Mouse (Mus musculus) left cerebral cortex, postnatal 36 days (tissue): ENCODE measurements around the gene Wdr74. TPM values are rescaled to one million over a fixed set of nuclear protein-coding genes. Genes with fewer than 3 reads are reported as not detected.
A peak's percentile ranks its signal among the peaks of the same experiment; 100 is the strongest.

Experiments
- DNase-seq, 2 experiments: peaks; one replicate each; pipeline ENCODE4 v3.0.0; 2021 to 2022; ENCODE audit warnings: low spot score in 2 of 2, mixed read lengths in 1 of 2
- intact Hi-C: fragments of 180-260 bp; cut with DNase I; formaldehyde crosslinking; loops from one replicate; pipeline ENCODE4 v1.15.1; 2025
- microRNA-seq: library from miRNA; unstranded; fragments of <30 nt; microRNA quantifications from one replicate; pipeline ENCODE4 v1.2.0, GENCODE M21; 2022
- total RNA-seq, 2 experiments: library from RNA; stranded (reverse); gene quantifications; 2 replicates each; pipeline ENCODE4 v1.2.3; 2021

Wdr74 gene
- total RNA-seq, 2 experiments from 2014 or later = 50.8 to 55.2 TPM

GRCm38 (mm10) chr19:8786008-8786781, 50.6 kb downstream of the Wdr74 start, which contains the start of gene Taf6l:
Taf6l (minus strand) TSS chr19:8786417.
- intact Hi-C loops = no loop called here
- peak; percentile 89 to 90 for DNase-seq

GRCm38 (mm10) chr19:8788521-8788920, 52.9 kb downstream of the Wdr74 start:
- intact Hi-C loops = no loop called here
- DNase-seq = no peak

- intact Hi-C loops = no loop called here
- DNase-seq = peak; percentile 13 to 23
Measured at GRCm38 (mm10) chr19:8789171-8789570, 53.5 kb downstream of the Wdr74 start.

- DNase-seq = peak in 1 of 2 experiments; percentile 23
Measured at GRCm38 (mm10) chr19:8790171-8790570, 54.5 kb downstream of the Wdr74 start.

More at GRCm38 (mm10) chr19:8790171-8790570, 54.5 kb downstream of the Wdr74 start:
- intact Hi-C loops = no loop called here

Small RNA genes within 50 kb of the gene (microRNA-seq; reads per million reads assigned to microRNA genes)
- not detected for gene Mir6992

Other genes with a start within 250 kb of the Wdr74 start
- gene Slc22a8, start 144.6 kb upstream of the Wdr74 start, total RNA-seq = 10 to 100 TPM; 10.7 to 14.3 TPM
- gene Slc22a6, start 117.8 kb upstream of the Wdr74 start, total RNA-seq = 1 to 10 TPM; 5.0 to 6.0 TPM
- 100 to 1,000 TPM; 157 to 166 TPM for gene Chrm1, start 72.0 kb upstream of the Wdr74 start, total RNA-seq
- gene Slc3a2, start 12.5 kb upstream of the Wdr74 start, total RNA-seq = 100 to 1,000 TPM; 151 to 173 TPM
- gene 1700092M07Rik, start 4.9 kb downstream of the Wdr74 start, total RNA-seq = 1 to 10 TPM in 1 of 2 experiments, not detected in 1; 3.4 TPM
- 10 to 100 TPM; 57.9 to 81.8 TPM for gene Stx5a, start 5.6 kb downstream of the Wdr74 start, total RNA-seq
- gene Nxf1, start 21.2 kb downstream of the Wdr74 start, total RNA-seq = 10 to 100 TPM; 68.5 to 99.7 TPM
- gene Tmem223, start 35.2 kb downstream of the Wdr74 start, total RNA-seq = 10 to 100 TPM; 68.5 to 75.9 TPM
- gene Tmem179b, start 38.6 kb downstream of the Wdr74 start, total RNA-seq = 10 to 100 TPM in 1 of 2 experiments, 1 to 10 TPM in 1; 8.9 to 11.0 TPM
- 10 to 100 TPM; 12.5 to 14.4 TPM for gene Taf6l, start 50.6 kb downstream of the Wdr74 start, total RNA-seq
- 100 to 1,000 TPM; 102 to 107 TPM for gene Polr2g, start 62.8 kb downstream of the Wdr74 start, total RNA-seq
- gene Zbtb3, start 66.7 kb downstream of the Wdr74 start, total RNA-seq = 1 to 10 TPM; 4.9 to 6.3 TPM
- gene Ttc9c, start 83.5 kb downstream of the Wdr74 start, total RNA-seq = 10 to 100 TPM; 33.1 to 33.3 TPM
- 100 to 1,000 TPM; 110 to 118 TPM for gene Hnrnpul2, start 84.2 kb downstream of the Wdr74 start, total RNA-seq
- not detected for gene AC129217.1, start 93.9 kb downstream of the Wdr74 start, total RNA-seq
- 100 to 1,000 TPM; 118 TPM for gene Bscl2, start 101.6 kb downstream of the Wdr74 start, total RNA-seq
- 100 to 1,000 TPM; 190 to 230 TPM for gene Gng3, start 103.4 kb downstream of the Wdr74 start, total RNA-seq
- 1 to 10 TPM; 1.3 to 1.6 TPM for gene Lrrn4cl, start 114.9 kb downstream of the Wdr74 start, total RNA-seq
- 100 to 1,000 TPM in 1 of 2 experiments, 10 to 100 TPM in 1; 92.2 to 101 TPM for gene Ubxn1, start 135.7 kb downstream of the Wdr74 start, total RNA-seq
- gene Uqcc3, start 145.1 kb downstream of the Wdr74 start, total RNA-seq = 10 to 100 TPM; 32.1 to 39.8 TPM
- gene Lbhd1, start 147.9 kb downstream of the Wdr74 start, total RNA-seq = 1 to 10 TPM; 4.8 to 5.0 TPM
- not detected for gene Gm49403, start 148.1 kb downstream of the Wdr74 start, total RNA-seq
- gene 1810009A15Rik, start 153.0 kb downstream of the Wdr74 start, total RNA-seq = 10 to 100 TPM; 21.6 to 26.6 TPM
- gene Gm49416, start 153.1 kb downstream of the Wdr74 start, total RNA-seq = 1 to 10 TPM in 1 of 2 experiments, not detected in 1; 7.6 TPM
- gene Ints5, start 157.2 kb downstream of the Wdr74 start, total RNA-seq = 10 to 100 TPM; 22.4 to 25.3 TPM
- 100 to 1,000 TPM in 1 of 2 experiments, 10 to 100 TPM in 1; 95.3 to 102 TPM for gene Ganab, start 162.2 kb downstream of the Wdr74 start, total RNA-seq
- gene B3gat3, start 184.5 kb downstream of the Wdr74 start, total RNA-seq = 100 to 1,000 TPM; 167 to 187 TPM
- 1 to 10 TPM; 7.0 to 7.2 TPM for gene Rom1, start 193.5 kb downstream of the Wdr74 start, total RNA-seq
- 10 to 100 TPM in 1 of 2 experiments, 1 to 10 TPM in 1; 9.6 to 12.6 TPM for gene Eml3, start 193.7 kb downstream of the Wdr74 start, total RNA-seq
- gene Mta2, start 206.0 kb downstream of the Wdr74 start, total RNA-seq = 10 to 100 TPM; 43.9 to 52.0 TPM
- gene Tut1, start 218.0 kb downstream of the Wdr74 start, total RNA-seq = 10 to 100 TPM; 17.5 to 21.5 TPM
- gene Eef1g, start 231.2 kb downstream of the Wdr74 start, total RNA-seq = 100 to 1,000 TPM; 219 to 232 TPM